Comparison of ENCODE assay signal across 16 mouse cellular contexts in the genomic region with DNA sequence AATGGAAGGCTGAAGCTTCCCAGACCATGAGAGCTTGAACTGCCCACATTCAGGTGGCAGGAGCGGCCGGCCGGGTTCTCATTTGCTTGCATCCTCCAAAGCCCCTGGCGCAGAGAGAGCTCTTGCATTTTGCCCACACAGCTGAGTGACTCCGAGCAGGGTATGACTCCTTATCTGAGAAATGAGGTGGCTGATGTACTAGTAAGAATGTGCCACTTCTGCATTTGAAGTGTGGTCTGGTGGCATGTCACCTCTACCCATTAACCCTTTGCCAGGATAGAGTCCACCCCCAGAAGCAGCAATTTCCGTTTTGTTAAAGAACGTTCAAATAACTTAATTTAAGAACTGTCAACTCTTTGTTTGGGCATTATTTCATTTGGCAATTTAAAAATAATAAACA.
"Had no signal": no experiment of that assay in that cellular context is flagged by ENCODE, and none has a peak within 500 bp of the region (broad histone marks: within the 10 kb centered on the region; RNA-seq: fewer than 3 reads in every experiment).

No protein-coding gene starts in this region.

- H3K9me3 ChIP-seq: liver, embryonic 13.5 days; megakaryocyte, embryonic 14.5 days had no signal

- H3K36me3 ChIP-seq: liver, embryonic 13.5 days had no signal

- H3K9ac ChIP-seq: liver, embryonic 13.5 days had no signal

- H3K4me3 ChIP-seq: left cerebral cortex, adult 2 months; liver, embryonic 13.5 days; megakaryocyte, embryonic 14.5 days had no signal

- DNase-seq: kidney, adult 18-20 months; kidney, adult 9 months; kidney, postnatal 14 days; kidney, postnatal 4 days; layer of hippocampus, adult 9-11 months; layer of hippocampus, postnatal 36 days; liver, embryonic 13.5 days; lung, adult 2 months; lung, postnatal 14 days; lung, postnatal 4 days; midbrain, embryonic 14.5 days; right cerebral cortex, postnatal 4 days; thymus, postnatal 36 days had no signal

- H3K27ac ChIP-seq: left cerebral cortex, adult 2 months; liver, embryonic 13.5 days had no signal

- H3K4me2 ChIP-seq: liver, embryonic 13.5 days; midbrain, embryonic 11.5 days had no signal

- H3K27me3 ChIP-seq: liver, embryonic 13.5 days; megakaryocyte, embryonic 14.5 days had no signal
